Mouse (Mus musculus) forebrain, embryonic 12.5 days (tissue): ENCODE results near the gene Tmod4. TPM values are rescaled to one million over a fixed set of nuclear protein-coding genes. Genes with fewer than 3 reads are reported as not detected.
"Not testable (repeated sequence)": the region's sequence is repeated elsewhere in the genome, so short reads cannot be mapped to it uniquely, and the experiment has no call there.

Experiments
- ATAC-seq: fragments of 200-750 bp; cut with Nextera tagmentation; 2 replicates; pipeline ENCODE4 v1.8.0; 2017; ENCODE audit warnings: moderate TSS enrichment; ENCODE audit not compliant: low FRiP score
- H3K27ac ChIP-seq: fragments of 300-500 bp; sonication (generic); 2 replicates; pipeline ENCODE4 v1.5.1; 2016; ENCODE audit warnings: mild to moderate bottlenecking
- H3K27me3 ChIP-seq: fragments of 300-500 bp; sonication (generic); 2 replicates; pipeline ENCODE4 v1.6.1; 2016; ENCODE audit warnings: mild to moderate bottlenecking
- H3K36me3 ChIP-seq: fragments of 300-500 bp; sonication (generic); replicated peaks from 2 replicates; pipeline ENCODE4 v1.6.1; 2016; ENCODE audit warnings: mild to moderate bottlenecking
- H3K4me1 ChIP-seq: fragments of 300-500 bp; sonication (generic); 2 replicates; pipeline ENCODE4 v1.6.1; 2016
- H3K4me2 ChIP-seq: fragments of 300-500 bp; sonication (generic); 2 replicates; pipeline ENCODE4 v1.6.1; 2016; ENCODE audit warnings: mild to moderate bottlenecking, moderate library complexity
- H3K4me3 ChIP-seq: fragments of 300-500 bp; sonication (generic); replicated peaks from 2 replicates; pipeline ENCODE4 v1.5.1; 2016; ENCODE audit warnings: mild to moderate bottlenecking
- H3K9ac ChIP-seq: fragments of 300-500 bp; sonication (generic); 2 replicates; pipeline ENCODE4 v1.6.1; 2016; ENCODE audit warnings: mild to moderate bottlenecking
- H3K9me3 ChIP-seq: fragments of 300-500 bp; sonication (generic); 2 replicates; pipeline ENCODE4 v1.6.1; 2016
- WGBS: fragments of 180-500 bp; shearing (Covaris S2); methylation state at CpG from one replicate; pipeline ENCODE4 v1.1.7; 2016; 5-methylcytosine and 5-hydroxymethylcytosine counted together
- polyA plus RNA-seq: library from polyadenylated mRNA; unstranded; fragments of >200 nt; fragmentation: Nextera tagmentation; extraction: Ambion mirVana; gene quantifications from 2 replicates; pipeline ENCODE4 v1.2.1, GENCODE M21; 2016

Tmod4 gene
- polyA plus RNA-seq: 0.97 and 1.1 TPM in 2 replicates

GRCm38 (mm10) chr3:95124246-95124645 is at the start of gene Tmod4:
Gene Tmod4, plus strand, starts transcription at chr3:95124476.
- no peaks in the 10 kb centered on the region for H3K27me3 ChIP-seq
- H3K4me2 ChIP-seq: no peak within 1 kb of the TSS
- peak; percentile 37; the same call in 1 of the 2 replicates for ATAC-seq
- peaks cover 5% of the 10 kb centered on the region; the same call in 1 of the 2 replicates for H3K4me1 ChIP-seq
- 61% methylated on average over 6 of the region's 6 CpGs for WGBS
- H3K9me3 ChIP-seq: no peaks in the 10 kb centered on the region
- H3K36me3 ChIP-seq: peaks cover 49% of the 10 kb centered on the region
- H3K27ac ChIP-seq: 0 out of 2 replicates have a peak within 1 kb of the TSS, but pooled peaks have one; percentile 31
- no peak within 1 kb of the TSS for H3K4me3 ChIP-seq
- no peak within 1 kb of the TSS for H3K9ac ChIP-seq

DNA sequence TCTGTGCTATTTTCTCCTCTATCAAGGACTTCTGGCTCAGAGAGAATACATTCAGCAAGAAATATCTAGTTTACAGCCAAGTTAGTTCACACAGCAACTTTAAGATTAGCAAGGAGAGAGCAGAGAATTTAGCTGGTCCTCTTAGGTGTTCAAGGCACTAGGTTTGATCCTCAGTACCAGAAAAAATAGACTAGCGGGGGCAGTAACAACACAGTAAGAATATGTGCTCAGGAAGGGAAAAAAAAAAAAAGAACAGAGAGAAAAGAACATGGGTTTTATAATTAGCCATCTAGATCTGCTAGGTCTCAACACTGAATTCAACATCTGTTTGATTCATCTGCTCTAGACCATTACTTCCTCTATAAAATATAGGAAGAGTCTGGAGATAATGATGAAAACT is 36.2 kb upstream of the Tmod4 start:
- 100% methylated on average over 1 of the region's 1 CpGs for WGBS
- no peak overlapping the region for H3K27ac ChIP-seq
- H3K4me1 ChIP-seq: no peaks in the 10 kb centered on the region
- peaks cover 7% of the 10 kb centered on the region; the same call in 1 of the 2 replicates for H3K36me3 ChIP-seq
- H3K9ac ChIP-seq: no peak overlapping the region
- no peak overlapping the region for H3K4me3 ChIP-seq
- ATAC-seq: no peak
- no peaks in the 10 kb centered on the region for H3K27me3 ChIP-seq
- H3K4me2 ChIP-seq: no peak overlapping the region
- H3K9me3 ChIP-seq: no peaks in the 10 kb centered on the region

DNA sequence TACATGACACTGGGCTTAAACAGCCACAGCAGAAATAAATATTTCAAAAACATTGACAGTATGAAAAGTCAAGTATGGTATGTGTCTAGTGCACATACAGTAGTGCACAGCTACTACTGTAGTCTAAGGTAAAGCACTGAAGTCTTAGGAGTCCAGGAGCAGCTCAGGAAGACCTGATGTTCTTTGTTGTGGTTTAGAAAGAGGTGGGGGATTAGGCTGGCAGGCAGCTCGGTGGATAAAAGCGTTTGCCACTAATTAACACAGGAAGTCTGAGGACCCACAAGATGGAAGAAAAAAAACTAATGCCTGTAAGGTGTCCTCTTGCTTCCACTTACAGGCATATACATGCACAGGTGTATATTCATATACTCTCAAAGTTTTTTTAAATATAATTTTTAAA is 23.4 kb upstream of the Tmod4 start:
- H3K27me3 ChIP-seq: no peaks in the 10 kb centered on the region
- no peak overlapping the region for H3K4me3 ChIP-seq
- ATAC-seq: no peak
- H3K36me3 ChIP-seq: peaks cover 20% of the 10 kb centered on the region
- peaks cover 26% of the 10 kb centered on the region for H3K4me1 ChIP-seq
- H3K9me3 ChIP-seq: no peaks in the 10 kb centered on the region
- no peak overlapping the region for H3K9ac ChIP-seq
- H3K4me2 ChIP-seq: no peak overlapping the region
- H3K27ac ChIP-seq: no peak overlapping the region
- WGBS: 18% methylated on average over 2 of the region's 2 CpGs

- Histone ChIP-seq H3K4me3 (peak overlapping the region; percentile 97), H3K4me2 (peak overlapping the region; percentile 61), H3K4me1 (peaks cover 24% of the 10 kb centered on the region), H3K36me3 (peaks cover 9% of the 10 kb centered on the region), H3K9ac (peak overlapping the region; percentile 95), H3K9me3 (no peaks in the 10 kb centered on the region), H3K27me3 (no peaks in the 10 kb centered on the region), H3K27ac (no peak overlapping the region)
- 67% methylated on average over 4 of the region's 4 CpGs for WGBS
- ATAC-seq: no peak
Observed at GRCm38 (mm10) chr3:95105121-95105520, 19.2 kb upstream of the Tmod4 start.

- Histone ChIP-seq H3K4me3 (peak overlapping the region; percentile 97), H3K9ac (peak overlapping the region; percentile 95), H3K27ac (peak overlapping the region; percentile 87), H3K9me3 (no peaks in the 10 kb centered on the region), H3K4me1 (peaks cover 23% of the 10 kb centered on the region), H3K27me3 (no peaks in the 10 kb centered on the region), H3K4me2 (peak overlapping the region; percentile 61), H3K36me3 (peaks cover 9% of the 10 kb centered on the region)
- under 1% methylated on average over 16 of the region's 16 CpGs for WGBS
- no peak for ATAC-seq
Observed at GRCm38 (mm10) chr3:95105586-95106337, 18.5 kb upstream of the Tmod4 start.

DNA sequence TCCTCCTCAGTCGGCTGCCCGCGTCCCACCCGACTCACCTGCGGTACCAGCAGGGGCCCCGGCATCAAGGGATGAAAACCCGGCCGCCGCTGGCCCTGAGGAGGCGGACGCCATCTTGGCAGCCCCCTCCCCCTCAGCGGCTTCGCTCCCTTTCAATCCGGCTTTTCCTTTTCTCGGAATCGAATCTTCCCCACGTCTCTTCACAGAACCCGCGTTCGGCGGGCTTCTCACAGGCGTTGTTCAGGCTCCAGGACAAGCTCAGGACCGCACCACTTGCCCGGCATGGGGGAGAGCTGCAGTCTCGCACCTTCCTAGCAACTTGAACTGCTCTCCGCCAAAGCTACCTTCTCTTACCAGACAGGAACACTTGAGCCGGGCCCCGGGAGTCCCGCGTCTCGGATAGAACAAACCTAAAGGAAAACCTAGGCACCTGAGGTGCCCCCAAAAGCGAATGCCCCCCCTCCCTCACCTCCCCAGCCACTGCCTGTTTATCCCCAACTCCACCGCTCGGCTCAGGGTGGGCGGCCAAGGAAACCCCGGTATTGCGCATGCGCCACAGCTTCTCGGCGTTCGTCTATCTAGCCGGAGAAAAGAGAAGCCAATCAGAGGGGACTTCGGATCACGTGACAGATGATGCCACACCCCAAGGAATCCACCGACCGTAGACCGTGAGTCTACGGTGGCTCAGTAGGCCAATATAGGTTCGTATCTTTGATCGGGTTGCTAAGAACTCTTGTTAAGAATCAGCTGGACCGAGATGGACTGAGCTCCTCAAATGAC is 17.7 kb upstream of the Tmod4 start, which contains the start of gene Pip5k1a:
Pip5k1a (minus strand) TSS at position 593 of the 780 bp plus-strand sequence.
- ATAC-seq: peak; percentile 95
- H3K4me1 ChIP-seq: peaks cover 16% of the 10 kb centered on the region
- peak within 1 kb of the TSS; percentile 87 for H3K27ac ChIP-seq
- H3K36me3 ChIP-seq: peaks cover 9% of the 10 kb centered on the region
- H3K9ac ChIP-seq: peak within 1 kb of the TSS; percentile 95
- H3K9me3 ChIP-seq: no peaks in the 10 kb centered on the region
- under 1% methylated on average over 45 of the region's 51 CpGs for WGBS
- H3K4me2 ChIP-seq: peak within 1 kb of the TSS; percentile 61
- H3K27me3 ChIP-seq: no peaks in the 10 kb centered on the region
- peak within 1 kb of the TSS; percentile 97 for H3K4me3 ChIP-seq

GRCm38 (mm10) chr3:95107308-95107707 is 17.0 kb upstream of the Tmod4 start:
- peak overlapping the region; percentile 60 for H3K4me2 ChIP-seq
- H3K27me3 ChIP-seq, ATAC-seq, H3K9ac ChIP-seq, H3K36me3 ChIP-seq, H3K27ac ChIP-seq, H3K9me3 ChIP-seq: not testable (repeated sequence)
- H3K4me3 ChIP-seq: peak overlapping the region; percentile 97
- peaks cover 15% of the 10 kb centered on the region for H3K4me1 ChIP-seq

DNA sequence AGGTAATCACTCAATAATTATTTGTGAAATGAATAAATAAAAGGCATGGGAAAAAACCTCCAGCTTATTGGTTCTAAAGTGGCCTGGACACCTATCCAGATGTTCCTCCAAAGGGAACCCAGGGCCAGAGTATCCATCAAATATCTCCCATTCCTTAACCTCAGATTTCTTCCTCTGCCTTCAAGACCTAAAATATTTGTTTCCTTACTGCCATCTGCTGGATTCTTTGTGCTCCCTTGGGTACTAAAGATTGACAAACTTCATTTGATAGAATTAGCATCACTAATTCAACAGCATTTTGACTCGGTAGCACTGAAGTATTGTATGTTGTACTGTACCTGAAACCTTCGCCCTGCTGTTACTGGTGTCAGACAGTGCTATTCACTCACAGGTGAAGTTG is 16.4 kb upstream of the Tmod4 start:
- Histone ChIP-seq H3K9ac (no peak overlapping the region), H3K4me1 (peaks cover 21% of the 10 kb centered on the region), H3K36me3 (peaks cover 5% of the 10 kb centered on the region), H3K27me3 (no peaks in the 10 kb centered on the region), H3K4me2 (no peak overlapping the region), H3K4me3 (no peak overlapping the region), H3K9me3 (no peaks in the 10 kb centered on the region), H3K27ac (no peak overlapping the region)
- 72% methylated on average over 2 of the region's 2 CpGs for WGBS
- ATAC-seq: no peak

- Histone ChIP-seq H3K27me3 (no peaks in the 10 kb centered on the region), H3K9ac (peak within 1 kb of the TSS; percentile 82), H3K4me3 (peak within 1 kb of the TSS; percentile 74), H3K9me3 (no peaks in the 10 kb centered on the region), H3K27ac (peak within 1 kb of the TSS; percentile 99), H3K4me2 (peak within 1 kb of the TSS; percentile 46), H3K36me3 (peaks cover 17% of the 10 kb centered on the region), H3K4me1 (peaks cover 11% of the 10 kb centered on the region)
- ATAC-seq: peak; percentile 80
- 1% methylated on average over 53 of the region's 54 CpGs for WGBS
Observed at GRCm38 (mm10) chr3:95110911-95111726, 13.2 kb upstream of the Tmod4 start, which contains the start of gene Vps72. Gene Vps72, plus strand, starts transcription at chr3:95111022.

DNA sequence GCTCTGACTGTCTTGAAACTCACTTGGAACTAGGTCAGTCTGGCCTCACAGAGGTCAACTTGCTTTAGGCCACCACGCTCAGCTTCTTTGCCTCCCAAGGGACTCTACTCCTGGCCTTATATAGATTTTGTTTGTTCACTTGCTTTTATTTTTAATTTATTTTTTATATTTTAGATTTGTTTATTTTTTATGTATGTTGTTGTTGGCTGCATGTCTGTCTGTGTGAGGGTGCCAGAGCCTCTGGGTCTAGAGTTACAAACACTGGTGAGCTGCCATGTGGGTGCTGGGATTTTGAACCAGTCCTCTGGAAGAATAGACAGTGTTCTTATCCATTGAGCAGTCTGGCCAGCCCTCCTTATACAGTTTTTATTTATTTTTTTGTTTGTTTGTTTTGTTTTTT is 11.5 kb upstream of the Tmod4 start:
- Histone ChIP-seq H3K36me3 (peaks cover 28% of the 10 kb centered on the region), H3K9ac (no peak overlapping the region), H3K9me3 (no peaks in the 10 kb centered on the region), H3K4me3 (no peak overlapping the region; the same call in 1 of the 2 replicates), H3K27ac (no peak overlapping the region), H3K4me1 (peaks cover 11% of the 10 kb centered on the region), H3K27me3 (no peaks in the 10 kb centered on the region), H3K4me2 (peak overlapping the region; percentile 46)
- ATAC-seq: no peak
- WGBS: 91% methylated on average over 1 of the region's 1 CpGs

DNA sequence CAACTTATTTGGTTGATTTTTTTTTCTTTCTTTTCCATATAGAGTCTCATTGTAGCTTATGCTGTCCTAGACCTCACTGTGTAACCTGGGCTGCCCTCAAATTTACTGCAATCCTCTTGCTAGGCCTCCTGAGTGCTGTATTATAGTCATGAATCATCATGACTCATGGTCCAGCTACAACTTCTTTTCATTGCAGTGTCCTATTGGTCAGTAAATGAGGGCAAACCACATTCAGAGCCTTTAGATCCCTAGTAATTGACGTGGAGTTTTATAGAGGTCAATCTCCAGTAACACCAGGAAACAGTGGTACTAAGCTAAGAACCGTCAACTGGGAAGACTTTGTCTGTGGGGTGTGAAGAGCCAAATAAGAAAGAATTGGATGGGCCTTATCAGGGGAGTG is 6.5 kb upstream of the Tmod4 start:
- H3K4me2 ChIP-seq: no peak overlapping the region

DNA sequence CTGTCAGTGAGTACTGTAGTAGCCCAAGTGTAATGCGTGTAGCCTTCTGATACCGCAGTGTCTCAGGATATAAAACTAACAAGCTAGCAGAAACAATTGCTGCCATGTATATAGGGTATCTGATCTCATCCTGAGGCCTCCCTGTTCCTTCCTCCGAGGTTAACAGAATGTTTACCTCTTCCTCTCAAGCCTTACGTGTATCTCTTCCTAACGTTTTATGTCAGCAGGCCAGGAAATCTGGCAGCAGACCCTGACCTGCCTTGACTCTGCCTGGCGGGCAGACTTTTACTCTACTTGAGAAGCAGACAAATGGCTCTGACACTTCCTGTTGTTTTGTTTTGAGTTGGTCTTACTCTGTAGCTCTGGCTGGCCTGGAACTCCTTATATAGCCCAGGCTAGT is 2.7 kb upstream of the Tmod4 start:
- Histone ChIP-seq H3K9me3 (no peaks in the 10 kb centered on the region), H3K4me2 (no peak overlapping the region), H3K27ac (no peak overlapping the region), H3K4me3 (no peak overlapping the region), H3K36me3 (peaks cover 60% of the 10 kb centered on the region), H3K27me3 (no peaks in the 10 kb centered on the region), H3K9ac (no peak overlapping the region), H3K4me1 (peaks cover 5% of the 10 kb centered on the region; the same call in 1 of the 2 replicates)
- no peak for ATAC-seq
- WGBS: 89% methylated on average over 6 of the region's 6 CpGs

More for the DNA sequence above, 6.5 kb upstream of the Tmod4 start:
- Histone ChIP-seq H3K27me3 (no peaks in the 10 kb centered on the region), H3K9me3 (no peaks in the 10 kb centered on the region), H3K36me3 (peaks cover 73% of the 10 kb centered on the region), H3K27ac (no peak overlapping the region), H3K4me1 (peaks cover 2% of the 10 kb centered on the region), H3K4me3 (no peak overlapping the region), H3K9ac (no peak overlapping the region)
- 93% methylated on average over 2 of the region's 2 CpGs for WGBS
- no peak for ATAC-seq
